Mouse (Mus musculus) right cerebral cortex, adult 18-20 months (tissue): Measurements from ENCODE around the gene Fbxw11.
"Not testable (repeated sequence)": the region's sequence is repeated elsewhere in the genome, so short reads cannot be mapped to it uniquely, and the experiment has no call there.

Experiments
- DNase-seq: peaks from one replicate; pipeline ENCODE4 v3.0.0; 2022; ENCODE audit warnings: mixed read lengths

Gene Fbxw11

GRCm38 (mm10) chr11:32642249-32642876 is at the start of gene Fbxw11:
TSS of gene Fbxw11 (plus strand) at chr11:32642724.
- peak; percentile 98 for DNase-seq

- DNase-seq, result no peak
Observed at GRCm38 (mm10) chr11:32593081-32593480, 49.4 kb upstream of the Fbxw11 start.

- DNase-seq, result no peak
Observed at GRCm38 (mm10) chr11:32594122-32594521, 48.4 kb upstream of the Fbxw11 start.

GRCm38 (mm10) chr11:32600371-32600770 is 42.2 kb upstream of the Fbxw11 start:
- DNase-seq, result no peak

- no peak for DNase-seq
Observed at GRCm38 (mm10) chr11:32601528-32602323, 40.8 kb upstream of the Fbxw11 start.

- no peak for DNase-seq
Observed at GRCm38 (mm10) chr11:32604663-32605062, 37.9 kb upstream of the Fbxw11 start.

GRCm38 (mm10) chr11:32605131-32605860 is 37.2 kb upstream of the Fbxw11 start:
- DNase-seq, result no peak

- no peak for DNase-seq
Observed at GRCm38 (mm10) chr11:32605907-32606306, 36.6 kb upstream of the Fbxw11 start.

- no peak for DNase-seq
Observed at GRCm38 (mm10) chr11:32607319-32607718, 35.2 kb upstream of the Fbxw11 start.

- DNase-seq, result no peak
Observed at GRCm38 (mm10) chr11:32610616-32611015, 31.9 kb upstream of the Fbxw11 start.

- no peak for DNase-seq
Observed at GRCm38 (mm10) chr11:32612304-32612703, 30.2 kb upstream of the Fbxw11 start.

- no peak for DNase-seq
Observed at GRCm38 (mm10) chr11:32614463-32614862, 28.1 kb upstream of the Fbxw11 start.

- DNase-seq, result no peak
Observed at GRCm38 (mm10) chr11:32615561-32615960, 27.0 kb upstream of the Fbxw11 start.

- DNase-seq, result no peak
Observed at GRCm38 (mm10) chr11:32616091-32616490, 26.4 kb upstream of the Fbxw11 start.

- DNase-seq, result no peak
Observed at GRCm38 (mm10) chr11:32618036-32618435, 24.5 kb upstream of the Fbxw11 start.

GRCm38 (mm10) chr11:32618641-32619040 is 23.9 kb upstream of the Fbxw11 start:
- DNase-seq, result not testable (repeated sequence)

GRCm38 (mm10) chr11:32619257-32619816 is 23.2 kb upstream of the Fbxw11 start:
- no peak for DNase-seq

GRCm38 (mm10) chr11:32619866-32620456 is 22.6 kb upstream of the Fbxw11 start:
- no peak for DNase-seq

GRCm38 (mm10) chr11:32621831-32622478 is 20.6 kb upstream of the Fbxw11 start:
- no peak for DNase-seq

GRCm38 (mm10) chr11:32622479-32623190 is 19.9 kb upstream of the Fbxw11 start:
- no peak for DNase-seq

GRCm38 (mm10) chr11:32623236-32623635 is 19.3 kb upstream of the Fbxw11 start:
- no peak for DNase-seq

GRCm38 (mm10) chr11:32623912-32624311 is 18.6 kb upstream of the Fbxw11 start:
- no peak for DNase-seq
